Mouse (Mus musculus) C2C12 (cell line): ENCODE results near the gene Oprm1.

Source experiments
- CTCF ChIP-seq: IDR thresholded peaks from one replicate; pipeline ENCODE4 v1.5.1; 2011; ENCODE audit not compliant: control insufficient read depth, insufficient read depth, insufficient read length
- MAX ChIP-seq: IDR thresholded peaks from one replicate; pipeline ENCODE4 v1.6.1; 2011; ENCODE audit warnings: mild to moderate bottlenecking, control low read depth

DNA sequence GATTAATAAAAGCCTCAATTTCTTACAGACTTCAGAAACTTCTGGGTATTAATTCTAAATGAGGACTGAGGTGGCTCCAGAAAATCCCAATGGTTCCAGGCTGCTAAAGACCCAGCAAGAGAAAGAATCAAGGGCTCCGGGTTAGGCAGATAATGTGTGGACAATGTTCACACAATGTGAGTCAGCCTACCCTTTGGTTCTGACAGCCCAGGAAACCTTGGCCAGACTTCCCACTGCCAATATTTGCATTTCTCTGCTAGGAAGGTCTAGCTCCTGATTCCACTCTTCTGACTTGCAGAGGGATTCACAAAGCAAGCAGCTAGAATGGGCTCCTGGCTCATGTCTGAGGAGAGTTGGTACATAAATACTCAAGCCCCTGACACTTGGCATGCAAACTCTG, 210.0 kb downstream of the Oprm1 start:
- TF ChIP-seq MAX, result no peak
- no peak for TF ChIP-seq CTCF
